Mouse (Mus musculus): ENCODE measurements at regions not wholly inside any gene's neighbourhood (a gene's known extent, or its start where the extent isn't known, plus 50 kb on each side); places are given as distances from the start of the nearest gene placed in this dataset.

GRCm38 (mm10) chr2:172613891-172614391 is 64.5 kb downstream of the Tfap2c start:
- DNase-seq (ENCODE audit: low read depth in 2 of 2, low spot score in 2 of 2), result no peak

GRCm38 (mm10) chr2:172615148-172615547 is 65.8 kb downstream of the Tfap2c start:
- no peak for DNase-seq (ENCODE audit: low read depth in 2 of 2, low spot score in 2 of 2)

GRCm38 (mm10) chr2:172615582-172615981 is 66.2 kb downstream of the Tfap2c start:
- no peak for DNase-seq (ENCODE audit: low read depth in 2 of 2, low spot score in 2 of 2)

GRCm38 (mm10) chr2:172619168-172619567 is 69.8 kb downstream of the Tfap2c start:
- no peak for DNase-seq (ENCODE audit: low read depth in 2 of 2, low spot score in 2 of 2)

- DNase-seq (ENCODE audit: low read depth in 2 of 2, low spot score in 2 of 2), result no peak
These were observed 70.6 kb downstream of the Tfap2c start for GRCm38 (mm10) chr2:172620001-172620400.

GRCm38 (mm10) chr2:172623707-172624106 is 74.3 kb downstream of the Tfap2c start:
- no peak for DNase-seq (ENCODE audit: low read depth in 2 of 2, low spot score in 2 of 2)

DNA sequence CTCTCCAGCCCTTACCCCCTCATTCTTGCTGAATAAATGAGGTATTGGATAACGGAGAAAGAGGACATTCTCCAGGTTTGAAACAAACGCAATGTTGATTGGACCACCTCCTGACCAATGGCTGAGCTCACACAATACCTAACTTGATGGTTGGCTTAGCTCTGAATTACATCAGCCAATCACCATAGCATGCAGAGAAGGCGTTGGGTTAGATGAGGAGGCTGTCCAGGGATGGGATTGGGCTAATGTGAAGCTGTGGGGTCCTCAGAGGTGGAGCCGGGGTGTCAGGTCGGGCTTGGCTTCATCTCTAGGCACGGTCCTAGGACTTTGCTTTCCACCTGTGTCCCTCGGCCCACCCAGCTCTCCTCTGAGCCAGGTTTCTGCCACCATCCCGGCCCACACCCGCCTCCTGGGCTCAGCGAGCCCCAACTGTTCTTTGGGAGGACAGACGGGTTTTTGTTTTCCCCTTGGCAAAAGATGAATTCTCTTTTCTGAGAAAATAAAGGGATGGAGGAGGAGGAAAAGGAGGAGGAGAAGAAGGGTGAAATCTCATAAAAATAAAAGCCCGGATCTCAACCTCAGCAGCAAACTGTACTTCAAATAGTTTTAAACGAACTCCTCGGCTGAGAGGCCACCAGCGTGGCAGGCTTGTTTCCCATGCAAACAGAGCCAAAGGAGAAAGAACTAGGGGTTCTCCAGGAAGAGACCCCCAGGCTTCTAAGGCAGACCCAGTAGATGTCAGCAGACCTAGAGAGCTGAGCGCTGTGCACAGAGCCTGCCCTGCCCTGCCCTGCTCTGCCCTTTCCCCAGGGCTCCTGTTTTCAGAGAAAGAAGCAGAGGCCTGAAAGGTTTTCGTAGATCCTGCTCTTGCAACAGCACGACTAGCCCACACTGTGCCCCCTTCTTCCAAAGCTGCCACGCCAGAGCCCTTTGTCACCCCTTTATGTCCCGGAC is 78.2 kb downstream of the Tfap2c start:
- no peak for DNase-seq (ENCODE audit: low read depth in 2 of 2, low spot score in 2 of 2)

DNA sequence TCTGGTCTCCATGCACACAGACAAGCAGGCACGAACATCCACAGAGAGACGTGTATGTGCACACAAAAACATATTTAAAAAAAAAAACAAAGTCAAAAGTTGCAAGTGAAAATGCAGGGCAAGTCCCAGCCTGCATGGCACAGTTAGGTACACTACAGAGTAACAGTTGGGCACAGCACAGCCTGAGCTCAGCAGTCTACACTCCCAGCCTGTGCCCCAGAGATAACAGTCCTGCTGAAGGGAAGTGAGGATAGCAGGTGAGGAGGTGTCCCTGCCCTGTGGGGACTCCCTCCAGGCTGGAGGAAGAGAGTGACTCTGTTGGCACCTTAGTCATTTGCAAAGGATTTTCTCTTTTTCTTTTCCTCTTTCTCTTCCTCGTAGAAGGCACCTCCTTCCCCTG is 80.9 kb downstream of the Tfap2c start:
- no peak for DNase-seq (ENCODE audit: low read depth in 2 of 2, low spot score in 2 of 2)

DNA sequence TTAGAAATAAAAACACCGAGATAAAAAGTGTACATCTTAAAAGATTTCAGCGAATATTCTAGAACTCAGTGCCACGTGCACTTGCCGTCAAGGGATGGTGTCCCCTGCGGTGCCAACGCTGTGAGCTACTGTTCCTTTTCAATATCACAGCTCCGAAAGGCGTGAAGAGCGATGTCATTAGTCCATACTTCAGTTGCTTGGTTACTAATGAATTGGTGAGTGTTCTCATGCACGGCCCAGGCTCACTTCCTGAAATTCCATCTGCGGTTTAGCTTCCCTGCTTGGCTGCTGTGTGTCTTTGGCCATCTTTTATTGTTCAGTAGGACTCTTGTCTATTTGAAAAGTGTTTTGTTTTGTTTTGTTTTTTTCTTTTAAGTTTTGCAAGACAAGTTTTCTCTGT is 93.2 kb downstream of the Tfap2c start:
- DNase-seq (ENCODE audit: low read depth in 2 of 2, low spot score in 2 of 2), result no peak

GRCm38 (mm10) chr2:172643860-172644259 is 94.5 kb downstream of the Tfap2c start:
- DNase-seq (ENCODE audit: low read depth in 2 of 2, low spot score in 2 of 2), result no peak

- DNase-seq (ENCODE audit: low read depth in 2 of 2, low spot score in 2 of 2), result no peak
These were observed 95.1 kb downstream of the Tfap2c start for GRCm38 (mm10) chr2:172644451-172644850.

DNA sequence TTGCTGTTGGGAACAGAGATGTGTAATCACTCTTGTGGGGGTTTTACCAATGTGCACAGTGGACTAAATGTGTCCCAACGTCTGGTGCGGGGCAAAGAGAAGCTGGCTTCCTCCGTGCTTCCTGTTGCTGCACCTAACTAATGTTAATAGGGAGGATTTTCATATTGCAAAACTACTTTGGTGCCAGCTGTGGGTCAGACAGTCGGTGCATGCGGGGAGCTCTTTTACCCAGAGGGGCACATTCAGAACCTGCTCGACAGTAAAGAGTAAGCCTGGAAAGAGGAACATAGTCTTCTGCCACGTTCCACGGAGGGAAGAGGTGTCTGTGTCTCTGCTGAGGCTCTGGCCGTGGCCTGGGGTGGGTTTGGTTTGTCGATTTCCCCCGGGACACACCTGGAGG is 98.7 kb downstream of the Tfap2c start:
- DNase-seq (ENCODE audit: low read depth in 2 of 2, low spot score in 2 of 2), result no peak

- no peak for DNase-seq (ENCODE audit: low read depth in 2 of 2, low spot score in 2 of 2)
These were observed 111.1 kb downstream of the Tfap2c start for GRCm38 (mm10) chr2:172660479-172660878.

DNA sequence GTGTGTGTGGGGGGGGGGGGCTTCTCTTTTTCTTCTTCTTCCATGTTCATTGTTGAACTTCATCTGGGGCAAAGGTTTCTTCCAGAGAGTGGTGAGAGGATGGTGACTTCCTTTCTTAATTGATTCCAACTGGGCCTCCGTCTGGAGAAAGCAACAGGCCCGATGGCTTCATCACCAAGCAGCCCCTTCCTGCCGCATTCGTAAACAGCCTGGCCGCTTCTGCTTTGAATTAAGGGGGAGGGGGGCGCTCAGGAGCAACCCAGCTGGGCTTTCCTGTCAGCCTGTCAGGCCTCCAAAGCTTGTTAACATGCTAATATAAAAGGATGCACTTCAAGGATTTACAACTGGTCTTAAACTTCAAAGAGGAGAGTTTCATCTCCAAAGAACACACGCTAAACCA is 111.5 kb downstream of the Tfap2c start:
- no peak for DNase-seq (ENCODE audit: low read depth in 2 of 2, low spot score in 2 of 2)

DNA sequence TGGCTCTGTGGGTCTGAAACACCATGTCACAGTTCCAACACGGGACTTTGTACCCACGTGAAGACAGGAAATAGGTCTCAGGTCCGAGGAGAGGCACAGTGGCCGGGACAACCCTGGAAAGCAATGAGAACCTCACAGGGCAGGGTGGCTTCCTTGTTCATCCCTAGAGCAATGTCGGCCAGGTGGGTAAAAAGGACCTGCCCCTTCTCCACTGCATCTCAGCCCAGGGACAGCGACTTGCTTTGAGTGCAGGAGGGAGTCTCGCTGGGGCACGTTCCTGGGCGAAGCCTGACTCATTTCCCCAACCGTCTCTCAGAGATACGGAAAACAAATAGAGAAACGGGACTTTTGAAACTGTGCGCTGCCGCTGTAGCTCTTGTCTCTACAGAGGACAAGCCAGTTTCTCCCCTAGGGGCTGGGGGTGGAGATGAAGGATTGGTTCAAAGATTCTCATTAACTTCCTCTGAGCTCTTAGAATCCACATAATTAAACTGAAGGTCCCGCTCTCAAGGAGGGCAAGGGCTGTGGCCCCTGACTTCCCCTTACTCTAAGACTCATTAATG is 112.1 kb downstream of the Tfap2c start:
- no peak for DNase-seq (ENCODE audit: low read depth in 2 of 2, low spot score in 2 of 2)

DNA sequence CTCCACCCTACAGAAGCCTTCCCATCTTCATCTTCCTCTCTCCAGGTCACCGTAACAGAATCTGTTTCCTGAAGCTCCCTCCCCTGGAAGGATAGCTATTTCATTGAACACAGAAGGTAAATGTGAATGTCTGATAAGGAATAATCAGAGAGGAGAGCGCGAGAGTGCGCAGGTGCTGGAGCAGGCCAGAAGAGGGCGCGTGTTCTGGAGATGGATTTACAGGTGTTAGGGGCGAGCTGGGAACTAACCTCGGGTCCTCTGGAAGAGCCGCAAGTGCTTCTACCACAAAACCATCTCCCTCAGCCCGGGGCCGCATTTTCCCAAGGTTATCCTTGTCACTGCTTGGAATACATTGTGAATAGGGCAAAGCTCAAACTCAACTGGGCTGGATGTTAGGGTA is 112.8 kb downstream of the Tfap2c start:
- no peak for DNase-seq (ENCODE audit: low read depth in 2 of 2, low spot score in 2 of 2)

- no peak for DNase-seq (ENCODE audit: low read depth in 2 of 2, low spot score in 2 of 2)
These were observed 114.3 kb downstream of the Tfap2c start for GRCm38 (mm10) chr2:172663681-172664080.

GRCm38 (mm10) chr2:172673081-172673480 is 123.7 kb downstream of the Tfap2c start:
- DNase-seq (ENCODE audit: low read depth in 2 of 2, low spot score in 2 of 2), result no peak

GRCm38 (mm10) chr2:172674641-172675040 is 125.2 kb downstream of the Tfap2c start:
- no peak for DNase-seq (ENCODE audit: low read depth in 2 of 2, low spot score in 2 of 2)

GRCm38 (mm10) chr2:172675081-172675480 is 125.7 kb downstream of the Tfap2c start:
- no peak for DNase-seq (ENCODE audit: low read depth in 2 of 2, low spot score in 2 of 2)

DNA sequence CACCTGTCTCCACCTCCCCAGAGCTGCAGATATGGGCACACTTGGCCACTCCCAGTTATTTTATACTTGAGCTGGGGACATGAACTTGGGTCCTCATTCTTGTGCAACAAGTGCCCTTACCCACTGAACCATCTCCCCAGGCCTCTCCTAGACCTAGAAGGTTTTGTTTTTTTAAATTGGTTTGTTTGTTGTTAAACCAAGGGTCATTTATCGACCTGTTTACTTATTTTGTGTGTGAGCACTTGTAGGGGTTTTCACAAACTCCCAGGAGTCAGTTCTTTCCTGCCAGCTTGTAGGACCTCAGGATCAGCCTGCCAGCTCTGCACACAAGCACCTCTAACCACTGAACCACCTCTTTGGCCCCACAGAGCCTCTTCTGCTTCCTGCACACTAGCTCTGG is 140.8 kb downstream of the Tfap2c start:
- no peak for DNase-seq (ENCODE audit: low read depth in 2 of 2, low spot score in 2 of 2)

DNA sequence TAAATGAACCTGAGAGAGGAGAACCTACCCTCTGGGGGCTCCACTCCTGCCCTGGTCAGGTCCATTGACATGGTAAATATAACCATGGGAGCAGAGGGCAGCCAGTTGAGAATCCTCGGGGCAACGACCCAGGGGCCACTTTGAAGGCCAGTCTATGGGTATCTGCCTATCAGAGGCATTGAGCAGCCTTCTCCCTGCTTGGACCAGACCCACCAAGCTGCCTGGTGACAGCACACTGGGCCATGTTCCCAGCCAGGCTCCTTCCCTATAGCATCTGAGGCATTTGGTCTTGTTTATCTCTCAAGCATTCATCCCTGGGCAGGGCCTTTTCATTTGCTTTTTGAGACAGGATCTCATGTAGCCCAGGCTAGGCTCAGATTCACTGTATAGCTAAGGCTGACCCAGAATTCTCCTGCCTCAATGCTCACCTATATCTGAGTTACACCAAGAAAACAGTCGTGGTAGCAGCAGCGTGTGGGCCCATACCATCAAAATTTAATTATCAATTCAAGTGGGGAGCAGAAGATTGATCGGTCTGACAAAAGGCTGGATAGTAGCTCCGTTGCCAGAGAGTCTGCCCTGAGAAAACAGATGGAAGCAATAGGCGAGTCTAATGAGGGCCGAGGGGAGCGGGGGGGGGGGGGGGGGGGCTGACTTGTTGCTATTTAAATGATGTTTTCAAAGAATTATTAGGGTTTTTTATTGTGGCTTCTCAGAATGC is 141.7 kb downstream of the Tfap2c start:
- no peak for DNase-seq (ENCODE audit: low read depth in 2 of 2, low spot score in 2 of 2)

Data from CD8-positive naive resting alpha-beta T cell, adult 2 months (primary cell).